ENCODE assay signal across 13 mouse cellular contexts in the genomic region with DNA sequence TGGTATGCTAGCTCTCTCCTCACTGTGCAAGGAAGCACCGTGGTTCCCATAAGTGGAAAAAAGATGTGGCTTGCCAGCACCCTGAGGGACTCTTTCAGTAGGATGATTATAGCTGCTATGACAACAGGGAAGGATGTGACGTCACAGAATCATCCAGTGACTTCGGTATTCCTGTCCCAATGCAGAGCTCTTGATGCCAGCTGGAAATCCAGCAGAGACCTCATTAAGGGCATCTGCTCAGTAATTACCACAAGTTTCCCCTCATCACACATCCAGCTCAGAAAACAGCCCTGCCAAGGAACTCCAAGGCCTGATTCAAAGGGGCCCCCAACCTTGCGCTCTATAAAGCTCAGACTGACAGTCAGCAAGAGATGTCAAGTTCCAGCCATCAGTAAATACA. TPM values are rescaled to one million over a fixed set of nuclear protein-coding genes. Genes with fewer than 3 reads are reported as not detected.
DNase-seq lines count a peak whose midpoint lies in the region; ATAC-seq lines count a peak whose summit lies in the region.
"Had no signal": no experiment of that assay in that cellular context is flagged by ENCODE, and none has a peak within 500 bp of the region (broad histone marks: within the 10 kb centered on the region; RNA-seq: fewer than 3 reads in every experiment).

No protein-coding gene starts in this region.

- WGBS in forebrain, embryonic 14.5 days = 23% methylated on average over 4 of the region's 4 CpGs
- 46% methylated on average over 4 of the region's 4 CpGs for WGBS in neural tube, embryonic 13.5 days
- 62% methylated on average over 4 of the region's 4 CpGs for WGBS in heart, embryonic 10.5 days

- H3K9me3 ChIP-seq in forebrain, embryonic 14.5 days (replicated peaks; ENCODE audit: control insufficient read depth, low read length) = no peaks in the 10 kb centered on the region
- H3K9me3 ChIP-seq in neural tube, embryonic 13.5 days = no peaks in the 10 kb centered on the region
- H3K9me3 ChIP-seq in heart, embryonic 10.5 days = no peaks in the 10 kb centered on the region
- H3K9me3 ChIP-seq: liver, embryonic 15.5 days had no signal

- H3K4me1 ChIP-seq in forebrain, embryonic 14.5 days (ENCODE audit: control insufficient read depth, insufficient read depth, low read length) = no peaks in the 10 kb centered on the region
- no peaks in the 10 kb centered on the region for H3K4me1 ChIP-seq in neural tube, embryonic 13.5 days (replicated peaks)
- no peaks in the 10 kb centered on the region for H3K4me1 ChIP-seq in heart, embryonic 10.5 days
- H3K4me1 ChIP-seq: liver, embryonic 15.5 days had no signal

- no peak overlapping the region for H3K9ac ChIP-seq in forebrain, embryonic 14.5 days (ENCODE audit: low read length)
- H3K9ac ChIP-seq in neural tube, embryonic 13.5 days = no peak overlapping the region
- H3K9ac ChIP-seq: liver, embryonic 15.5 days had no signal

- intact Hi-C loops in left cerebral cortex, postnatal 14 days (cut with DNase I) = no loop called here

- H3K27ac ChIP-seq in forebrain, embryonic 14.5 days (ENCODE audit: low read depth, low read length) = peak overlapping the region; percentile 48; the same call in 1 of the 2 replicates
- no peak overlapping the region for H3K27ac ChIP-seq in neural tube, embryonic 13.5 days (replicated peaks)
- H3K27ac ChIP-seq in heart, embryonic 10.5 days = no peak overlapping the region
- H3K27ac ChIP-seq: liver, embryonic 15.5 days; macrophage had no signal

- no peak overlapping the region for H3K4me2 ChIP-seq in forebrain, embryonic 14.5 days (ENCODE audit: low read length)
- no peak overlapping the region for H3K4me2 ChIP-seq in neural tube, embryonic 13.5 days
- H3K4me2 ChIP-seq: liver, embryonic 15.5 days had no signal

- ATAC-seq in forebrain, embryonic 14.5 days = peak; percentile 90
- peak; percentile 72; the same call in 1 of the 2 replicates for ATAC-seq in neural tube, embryonic 13.5 days (ENCODE audit: low read depth)

- no peak overlapping the region for H3K4me3 ChIP-seq in forebrain, embryonic 14.5 days (ENCODE audit: low read depth, low read length)
- H3K4me3 ChIP-seq in neural tube, embryonic 13.5 days = no peak overlapping the region
- no peak overlapping the region for H3K4me3 ChIP-seq in heart, embryonic 10.5 days
- H3K4me3 ChIP-seq: liver, embryonic 15.5 days had no signal

- H3K27me3 ChIP-seq in forebrain, embryonic 14.5 days (replicated peaks; ENCODE audit: control insufficient read depth, insufficient read depth, low read length) = no peaks in the 10 kb centered on the region
- no peaks in the 10 kb centered on the region for H3K27me3 ChIP-seq in neural tube, embryonic 13.5 days
- H3K27me3 ChIP-seq in heart, embryonic 10.5 days (ENCODE audit: insufficient read depth, poor library complexity, severe bottlenecking) = no peaks in the 10 kb centered on the region
- H3K27me3 ChIP-seq: liver, embryonic 15.5 days had no signal

- DNase-seq in cerebellum, postnatal 10 days = peak; percentile 72 to 74
- DNase-seq in cerebellum, adult 9-11 months = no peak
- DNase-seq in left cerebral cortex, postnatal 14 days (ENCODE audit: low spot score in 2 of 2) = peak; percentile 9 to 40
- no peak for DNase-seq in left cerebral cortex, adult 18-20 months (ENCODE audit: low spot score in 2 of 2)
- DNase-seq in forebrain, embryonic 14.5 days (ENCODE audit: low spot score) = peak; percentile 88
- no peak for DNase-seq in urinary bladder, adult 2 months (ENCODE audit: low spot score)
- no peak for DNase-seq in heart, embryonic 10.5 days (ENCODE audit: low spot score)
- DNase-seq: adrenal gland, postnatal 14 days; embryo, embryonic 11 days; kidney, postnatal 10 days had no signal

- H3K36me3 ChIP-seq in forebrain, embryonic 14.5 days (ENCODE audit: control insufficient read depth, insufficient read depth, low read length) = no peaks in the 10 kb centered on the region
- no peaks in the 10 kb centered on the region for H3K36me3 ChIP-seq in neural tube, embryonic 13.5 days
- no peaks in the 10 kb centered on the region for H3K36me3 ChIP-seq in heart, embryonic 10.5 days
- H3K36me3 ChIP-seq: liver, embryonic 15.5 days had no signal

RNA-seq across cellular contexts. Expression of gene Pde1c, which starts 13.5 kb away (rescaled TPM):
- 1 to 10 TPM; 3.4 to 3.8 TPM for total RNA-seq in left cerebral cortex, postnatal 14 days (2021)
- 1 to 10 TPM; 4.9 to 7.7 TPM for total RNA-seq in left cerebral cortex, adult 18-20 months (2021)
- polyA plus RNA-seq in forebrain, embryonic 14.5 days (2014; fragmentation: Nextera tagmentation; extraction: Ambion mirVana) = 6.7 and 7.2 TPM in 2 replicates
- 8.5 and 9.8 TPM in 2 replicates for polyA plus RNA-seq in neural tube, embryonic 13.5 days (2015; fragmentation: Nextera tagmentation; extraction: Ambion mirVana)
- polyA plus RNA-seq in urinary bladder, adult 2 months (2012; rRNA removed) = 0.06 and 0.10 TPM in 2 replicates
- 2.2 and 3.1 TPM in 2 replicates for polyA plus RNA-seq in heart, embryonic 10.5 days (2016; fragmentation: Nextera tagmentation; extraction: Ambion mirVana)

Comparison
In these comparisons a context has a peak if more than half of its experiments do, and no peak if none do; other contexts are left out.
1. DNase-seq: peak in cerebellum, postnatal 10 days (2 of 2), left cerebral cortex, postnatal 14 days (2 of 2) and forebrain, embryonic 14.5 days (single experiment); none in cerebellum, adult 9-11 months (single experiment), left cerebral cortex, adult 18-20 months (0 of 2), urinary bladder, adult 2 months (single experiment) and heart, embryonic 10.5 days (single experiment).